Mouse (Mus musculus): ENCODE data around the gene Adgrf1. TPM values are rescaled to one million over a fixed set of nuclear protein-coding genes. Genes with fewer than 3 reads are reported as not detected.

The Adgrf1 gene
- total and polyA plus RNA-seq, 3 experiments, result not detected

- H3K9ac ChIP-seq (ENCODE audit: control insufficient read depth, low read depth, low read length, poor library complexity, severe bottlenecking), result no peak overlapping the region
- no peak overlapping the region for H3K4me3 ChIP-seq (ENCODE audit: control insufficient read depth in 1 of 2, insufficient read depth in 1 of 2, low read depth in 2 of 2, low read length in 2 of 2)
- no peaks in the 10 kb centered on the region for H3K9me3 ChIP-seq (replicated peaks; ENCODE audit: insufficient read depth, low read length)
- H3K27me3 ChIP-seq (ENCODE audit: control insufficient read depth in 1 of 2, insufficient read depth in 2 of 2, low read length in 2 of 2), result no peaks in the 10 kb centered on the region
- TF ChIP-seq CTCF (IDR thresholded peaks at IDR 0.05 in 2 of 3, conservative IDR thresholded peaks at IDR 0.05 in 1 of 3; ENCODE audit: control insufficient read depth in 1 of 3, insufficient read depth in 1 of 3, low read depth in 2 of 3, low read length in 3 of 3, poor library complexity in 1 of 3, severe bottlenecking in 1 of 3), result no peak
- no peak for TF ChIP-seq NELFE (IDR thresholded peaks at IDR 0.05; ENCODE audit: low read depth, low read length)
- no peak for TF ChIP-seq HCFC1 (IDR thresholded peaks at IDR 0.05; ENCODE audit: low read depth, low read length)
- TF ChIP-seq GABPA (IDR thresholded peaks at IDR 0.05; ENCODE audit: low read depth, low read length), result no peak
- no peak for TF ChIP-seq JUND (IDR thresholded peaks at IDR 0.05; ENCODE audit: low read depth, low read length)
- no peak for TF ChIP-seq RAD21 (IDR thresholded peaks at IDR 0.05; ENCODE audit: low read depth, low read length)
- TF ChIP-seq CHD2 (IDR thresholded peaks at IDR 0.05; ENCODE audit: low read length), result no peak
- TF ChIP-seq UBTF (IDR thresholded peaks at IDR 0.05; ENCODE audit: borderline replicate concordance, insufficient read depth, low read depth, low read length), result no peak
- H3K79me2 ChIP-seq (ENCODE audit: control insufficient read depth, insufficient read depth, low read length, poor library complexity), result no peaks in the 10 kb centered on the region
- no peak for DNase-seq (ENCODE audit: low read depth, low spot score)
- H3K4me1 ChIP-seq (ENCODE audit: control insufficient read depth in 1 of 2, insufficient read depth in 2 of 2, low read length in 2 of 2), result no peaks in the 10 kb centered on the region
- H3K27ac ChIP-seq (ENCODE audit: control insufficient read depth, low read depth, low read length), result no peak overlapping the region
- no peaks in the 10 kb centered on the region for H3K36me3 ChIP-seq (ENCODE audit: control insufficient read depth in 1 of 2, insufficient read depth in 2 of 2, low read length in 2 of 2)
Observed at GRCm38 (mm10) chr17:43368171-43368576, 98.0 kb downstream of the Adgrf1 start.

GRCm38 (mm10) chr17:43372604-43373003, 102.5 kb downstream of the Adgrf1 start:
- H3K9me3 ChIP-seq (replicated peaks; ENCODE audit: insufficient read depth, low read length), result no peaks in the 10 kb centered on the region
- DNase-seq (ENCODE audit: low read depth, low spot score), result no peak
- H3K9ac ChIP-seq (ENCODE audit: control insufficient read depth, low read depth, low read length, poor library complexity, severe bottlenecking), result no peak overlapping the region
- H3K27ac ChIP-seq (ENCODE audit: control insufficient read depth, low read depth, low read length), result no peak overlapping the region
- H3K79me2 ChIP-seq (ENCODE audit: control insufficient read depth, insufficient read depth, low read length, poor library complexity), result no peaks in the 10 kb centered on the region
- no peak overlapping the region for H3K4me3 ChIP-seq (ENCODE audit: control insufficient read depth in 1 of 2, insufficient read depth in 1 of 2, low read depth in 2 of 2, low read length in 2 of 2)
- H3K27me3 ChIP-seq (ENCODE audit: control insufficient read depth in 1 of 2, insufficient read depth in 2 of 2, low read length in 2 of 2), result no peaks in the 10 kb centered on the region
- H3K4me1 ChIP-seq (ENCODE audit: control insufficient read depth in 1 of 2, insufficient read depth in 2 of 2, low read length in 2 of 2), result no peaks in the 10 kb centered on the region
- TF ChIP-seq NELFE (IDR thresholded peaks at IDR 0.05; ENCODE audit: low read depth, low read length) (no peak), BHLHE40 (IDR thresholded peaks at IDR 0.05; ENCODE audit: borderline replicate concordance, low read depth, low read length) (no peak), MYB (IDR thresholded peaks at IDR 0.05; ENCODE audit: low read depth, low read length) (no peak)
- no peaks in the 10 kb centered on the region for H3K36me3 ChIP-seq (ENCODE audit: control insufficient read depth in 1 of 2, insufficient read depth in 2 of 2, low read length in 2 of 2)

- Histone ChIP-seq H3K9ac (ENCODE audit: control insufficient read depth, low read depth, low read length, poor library complexity, severe bottlenecking) (no peak overlapping the region), H3K27me3 (ENCODE audit: control insufficient read depth in 1 of 2, insufficient read depth in 2 of 2, low read length in 2 of 2) (no peaks in the 10 kb centered on the region), H3K79me2 (ENCODE audit: control insufficient read depth, insufficient read depth, low read length, poor library complexity) (no peaks in the 10 kb centered on the region), H3K27ac (ENCODE audit: control insufficient read depth, low read depth, low read length) (no peak overlapping the region), H3K4me1 (ENCODE audit: control insufficient read depth in 1 of 2, insufficient read depth in 2 of 2, low read length in 2 of 2) (no peaks in the 10 kb centered on the region), H3K4me3 (ENCODE audit: control insufficient read depth in 1 of 2, insufficient read depth in 1 of 2, low read depth in 2 of 2, low read length in 2 of 2) (no peak overlapping the region), H3K9me3 (replicated peaks; ENCODE audit: insufficient read depth, low read length) (no peaks in the 10 kb centered on the region), H3K36me3 (ENCODE audit: control insufficient read depth in 1 of 2, insufficient read depth in 2 of 2, low read length in 2 of 2) (no peaks in the 10 kb centered on the region)
- no peak for DNase-seq (ENCODE audit: low read depth, low spot score)
- no peak for TF ChIP-seq ELF1 (IDR thresholded peaks at IDR 0.05; ENCODE audit: low read depth, low read length)
- TF ChIP-seq USF1 (IDR thresholded peaks at IDR 0.05; ENCODE audit: low read depth, low read length), result no peak
- TF ChIP-seq MAX (IDR thresholded peaks at IDR 0.05; ENCODE audit: low read length), result no peak
- TF ChIP-seq CHD1 (IDR thresholded peaks at IDR 0.05; ENCODE audit: low read depth, low read length), result no peak
- TF ChIP-seq NELFE (IDR thresholded peaks at IDR 0.05; ENCODE audit: low read depth, low read length), result no peak
- no peak for TF ChIP-seq MYC (IDR thresholded peaks at IDR 0.05; ENCODE audit: low read depth, low read length)
Observed at GRCm38 (mm10) chr17:43374020-43374419, 103.9 kb downstream of the Adgrf1 start.

Other genes with a start within 250 kb of the Adgrf1 start
- gene Adgrf5, start 90.1 kb downstream of the Adgrf1 start, total RNA-seq (2012; rRNA removed), result not detected in 2 replicates
- not detected for gene Adgrf5, start 90.1 kb downstream of the Adgrf1 start, polyA plus RNA-seq (2012; ENCODE audit: insufficient read depth in 1 of 2, insufficient read length in 2 of 2, low read depth in 1 of 2, low replicate concordance in 2 of 2, missing spikeins in 1 of 2)
- not detected in 2 replicates for gene Mep1a, start 232.5 kb downstream of the Adgrf1 start, total RNA-seq (2012; rRNA removed)
- not detected for gene Mep1a, start 232.5 kb downstream of the Adgrf1 start, polyA plus RNA-seq (2012; ENCODE audit: insufficient read depth in 1 of 2, insufficient read length in 2 of 2, low read depth in 1 of 2, low replicate concordance in 2 of 2, missing spikeins in 1 of 2)